Mouse (Mus musculus): ENCODE data around the gene Slpi. TPM values are rescaled to one million over a fixed set of nuclear protein-coding genes. Genes with fewer than 3 reads are reported as not detected.

Gene Slpi
- polyA plus RNA-seq, 1 experiment from 2014 or later, result not detected

DNA sequence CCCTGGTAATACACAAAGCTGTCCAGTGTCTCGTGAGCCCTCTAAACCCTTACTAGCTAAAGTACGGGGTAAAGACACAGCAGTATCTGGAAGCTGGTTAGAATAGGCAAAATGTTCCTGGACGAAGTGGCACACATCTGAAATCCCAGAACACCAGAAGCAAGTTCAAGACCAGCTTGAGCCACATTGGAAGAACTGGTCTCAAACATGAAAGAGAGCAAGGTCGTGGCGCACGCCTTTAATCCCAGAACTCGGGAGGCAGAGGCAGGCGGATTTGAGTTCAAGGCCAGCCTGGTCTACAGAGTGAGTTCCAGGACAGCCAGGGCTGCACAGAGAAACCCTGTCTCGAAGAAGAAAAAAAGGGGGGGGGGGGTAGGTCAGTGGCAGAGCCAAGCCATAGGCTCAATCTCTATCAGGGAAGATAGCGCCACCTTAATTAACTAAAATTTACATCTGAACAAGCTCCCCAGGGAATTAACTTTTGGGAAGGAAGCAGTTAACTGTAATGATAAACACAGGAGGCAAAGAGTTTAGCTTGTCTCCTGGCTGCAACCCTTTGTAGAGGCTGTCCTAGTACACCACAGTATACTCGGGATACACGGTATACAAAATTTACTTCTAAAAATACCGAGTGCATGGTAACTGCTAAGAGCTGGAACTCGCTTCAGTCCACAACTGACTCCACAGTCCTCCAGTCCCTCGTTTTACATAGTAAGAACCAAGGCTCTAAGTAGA lies 41.2 kb upstream of the Slpi start:
- Histone ChIP-seq H3K4me2 (no peak overlapping the region), H3K9ac (no peak overlapping the region), H3K4me1 (no peaks in the 10 kb centered on the region), H3K36me3 (replicated peaks) (no peaks in the 10 kb centered on the region), H3K9me3 (no peaks in the 10 kb centered on the region), H3K4me3 (no peak overlapping the region), H3K27ac (no peak overlapping the region), H3K27me3 (replicated peaks) (no peaks in the 10 kb centered on the region)
- WGBS, result 53% methylated on average over 15 of the region's 15 CpGs
- no peak for ATAC-seq (replicated peaks)

DNA sequence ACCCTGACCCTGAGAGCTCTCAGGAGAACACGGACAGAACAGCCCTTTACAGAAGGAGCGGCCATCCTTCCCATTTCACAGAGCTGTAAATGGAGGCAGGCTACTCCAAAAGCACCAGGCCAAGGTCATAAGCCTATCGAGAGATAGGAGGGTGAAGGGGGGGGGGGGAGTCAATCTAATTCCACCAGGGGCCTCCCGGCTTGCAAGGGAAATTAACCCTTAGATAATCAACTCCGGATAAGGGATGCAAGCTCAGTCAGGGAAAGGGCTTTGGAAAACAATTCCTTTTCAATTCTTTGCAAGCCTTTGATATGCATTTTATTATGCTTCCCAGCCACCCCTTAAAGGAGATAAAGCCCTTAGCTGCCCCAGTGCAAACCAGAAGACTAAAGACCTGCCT lies 39.6 kb upstream of the Slpi start:
- Histone ChIP-seq H3K4me2 (no peak overlapping the region), H3K27me3 (replicated peaks) (no peaks in the 10 kb centered on the region), H3K9me3 (no peaks in the 10 kb centered on the region), H3K36me3 (replicated peaks) (no peaks in the 10 kb centered on the region), H3K27ac (no peak overlapping the region), H3K9ac (no peak overlapping the region), H3K4me3 (no peak overlapping the region), H3K4me1 (no peaks in the 10 kb centered on the region)
- 44% methylated on average over 5 of the region's 5 CpGs for WGBS
- ATAC-seq (replicated peaks), result no peak

GRCm38 (mm10) chr2:164426952-164427351 lies 38.1 kb upstream of the Slpi start:
- H3K27me3 ChIP-seq (replicated peaks), result no peaks in the 10 kb centered on the region
- no peaks in the 10 kb centered on the region for H3K9me3 ChIP-seq
- H3K9ac ChIP-seq, result no peak overlapping the region
- H3K27ac ChIP-seq, result no peak overlapping the region
- WGBS, result 75% methylated on average over 5 of the region's 5 CpGs
- no peaks in the 10 kb centered on the region for H3K4me1 ChIP-seq
- ATAC-seq (replicated peaks), result no peak
- H3K4me2 ChIP-seq, result no peak overlapping the region
- no peak overlapping the region for H3K4me3 ChIP-seq
- H3K36me3 ChIP-seq (replicated peaks), result no peaks in the 10 kb centered on the region

DNA sequence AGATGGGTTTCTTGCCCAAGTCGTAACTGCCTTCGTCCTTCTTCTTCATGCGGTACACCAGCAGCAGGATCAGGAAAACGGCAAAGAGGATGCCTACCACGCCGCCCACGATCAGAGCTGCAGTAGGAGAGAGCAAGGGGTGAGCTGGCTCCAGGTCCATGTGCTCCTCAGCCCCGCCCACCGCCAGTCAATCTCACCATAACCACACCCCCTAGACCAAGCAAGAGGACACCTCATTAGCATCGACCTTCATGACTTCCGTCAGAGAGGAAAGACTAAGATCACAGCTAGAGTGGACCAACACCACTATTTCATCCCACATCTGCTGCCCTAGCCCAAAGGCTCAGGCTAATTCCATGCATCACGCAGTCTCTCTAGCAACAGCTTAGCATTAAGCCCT lies 37.2 kb upstream of the Slpi start:
- Histone ChIP-seq H3K4me1 (no peaks in the 10 kb centered on the region), H3K9me3 (no peaks in the 10 kb centered on the region), H3K9ac (no peak overlapping the region), H3K4me3 (no peak overlapping the region), H3K4me2 (no peak overlapping the region), H3K27me3 (replicated peaks) (no peaks in the 10 kb centered on the region), H3K36me3 (replicated peaks) (no peaks in the 10 kb centered on the region), H3K27ac (no peak overlapping the region)
- WGBS, result 30% methylated on average over 12 of the region's 12 CpGs
- no peak for ATAC-seq (replicated peaks)

GRCm38 (mm10) chr2:164425401-164425800 lies 36.5 kb upstream of the Slpi start:
- H3K4me2 ChIP-seq, result no peak overlapping the region
- no peak overlapping the region for H3K27ac ChIP-seq
- H3K9me3 ChIP-seq, result no peaks in the 10 kb centered on the region
- no peaks in the 10 kb centered on the region for H3K27me3 ChIP-seq (replicated peaks)
- no peaks in the 10 kb centered on the region for H3K4me1 ChIP-seq
- no peak overlapping the region for H3K9ac ChIP-seq
- no peak overlapping the region for H3K4me3 ChIP-seq
- no peak for ATAC-seq (replicated peaks)
- WGBS, result 90% methylated on average over 5 of the region's 5 CpGs
- no peaks in the 10 kb centered on the region for H3K36me3 ChIP-seq (replicated peaks)

GRCm38 (mm10) chr2:164424406-164424805 lies 35.5 kb upstream of the Slpi start:
- Histone ChIP-seq H3K9me3 (no peaks in the 10 kb centered on the region), H3K27ac (no peak overlapping the region), H3K4me3 (no peak overlapping the region), H3K9ac (no peak overlapping the region), H3K36me3 (replicated peaks) (no peaks in the 10 kb centered on the region), H3K27me3 (replicated peaks) (no peaks in the 10 kb centered on the region), H3K4me1 (no peaks in the 10 kb centered on the region), H3K4me2 (no peak overlapping the region)
- WGBS, result 86% methylated on average over 8 of the region's 8 CpGs
- ATAC-seq (replicated peaks), result no peak

DNA sequence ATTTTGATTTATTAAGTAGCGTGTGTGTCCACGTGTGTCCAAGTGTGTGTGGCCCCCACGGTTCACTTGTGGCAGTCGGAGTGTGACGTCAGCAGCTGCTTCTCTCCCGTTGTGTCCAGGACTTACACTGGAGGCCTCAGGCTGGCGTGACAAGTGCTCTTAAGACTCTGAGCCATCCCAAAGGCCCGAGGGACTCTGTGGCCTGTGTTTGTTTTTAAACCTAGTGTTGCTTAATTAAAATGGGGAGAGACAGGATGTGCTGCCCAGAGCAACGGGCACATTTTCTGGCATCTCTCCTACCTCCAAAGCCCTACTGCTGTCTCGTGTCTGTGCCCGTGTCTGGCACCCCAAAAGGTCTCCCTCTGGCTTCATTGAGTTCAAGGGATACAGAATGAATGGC lies 34.6 kb upstream of the Slpi start:
- no peak overlapping the region for H3K4me2 ChIP-seq
- no peak overlapping the region for H3K9ac ChIP-seq
- no peak overlapping the region for H3K27ac ChIP-seq
- no peaks in the 10 kb centered on the region for H3K36me3 ChIP-seq (replicated peaks)
- H3K4me1 ChIP-seq, result no peaks in the 10 kb centered on the region
- WGBS, result 89% methylated on average over 11 of the region's 11 CpGs
- no peaks in the 10 kb centered on the region for H3K27me3 ChIP-seq (replicated peaks)
- H3K4me3 ChIP-seq, result no peak overlapping the region
- H3K9me3 ChIP-seq, result no peaks in the 10 kb centered on the region
- ATAC-seq (replicated peaks), result no peak

GRCm38 (mm10) chr2:164422675-164423393 lies 33.9 kb upstream of the Slpi start:
- Histone ChIP-seq H3K27me3 (replicated peaks) (no peaks in the 10 kb centered on the region), H3K9ac (no peak overlapping the region), H3K4me3 (no peak overlapping the region), H3K4me2 (no peak overlapping the region), H3K9me3 (no peaks in the 10 kb centered on the region), H3K36me3 (replicated peaks) (no peaks in the 10 kb centered on the region), H3K4me1 (no peaks in the 10 kb centered on the region), H3K27ac (no peak overlapping the region)
- no peak for ATAC-seq (replicated peaks)
- WGBS, result 90% methylated on average over 15 of the region's 15 CpGs

GRCm38 (mm10) chr2:164421979-164422378 lies 33.1 kb upstream of the Slpi start:
- WGBS, result 89% methylated on average over 8 of the region's 8 CpGs
- H3K9me3 ChIP-seq, result no peaks in the 10 kb centered on the region
- H3K36me3 ChIP-seq (replicated peaks), result no peaks in the 10 kb centered on the region
- H3K4me2 ChIP-seq, result no peak overlapping the region
- H3K27me3 ChIP-seq (replicated peaks), result no peaks in the 10 kb centered on the region
- no peak overlapping the region for H3K27ac ChIP-seq
- no peak overlapping the region for H3K4me3 ChIP-seq
- H3K4me1 ChIP-seq, result no peaks in the 10 kb centered on the region
- no peak overlapping the region for H3K9ac ChIP-seq
- ATAC-seq (replicated peaks), result no peak

GRCm38 (mm10) chr2:164421306-164421705 lies 32.4 kb upstream of the Slpi start:
- WGBS, result 91% methylated on average over 7 of the region's 7 CpGs
- H3K27me3 ChIP-seq (replicated peaks), result no peaks in the 10 kb centered on the region

GRCm38 (mm10) chr2:164419489-164419888 lies 30.6 kb upstream of the Slpi start:
- H3K36me3 ChIP-seq (replicated peaks), result no peaks in the 10 kb centered on the region

More at GRCm38 (mm10) chr2:164421306-164421705, 32.4 kb upstream of the Slpi start:
- no peak for ATAC-seq (replicated peaks)
- H3K9me3 ChIP-seq, result no peaks in the 10 kb centered on the region
- H3K4me1 ChIP-seq, result no peaks in the 10 kb centered on the region
- no peak overlapping the region for H3K9ac ChIP-seq
- H3K27ac ChIP-seq, result no peak overlapping the region
- no peaks in the 10 kb centered on the region for H3K36me3 ChIP-seq (replicated peaks)
- H3K4me2 ChIP-seq, result no peak overlapping the region
- no peak overlapping the region for H3K4me3 ChIP-seq

GRCm38 (mm10) chr2:164418308-164418875 lies 29.5 kb upstream of the Slpi start:
- H3K4me3 ChIP-seq, result no peak overlapping the region
- H3K9me3 ChIP-seq, result no peaks in the 10 kb centered on the region
- H3K4me1 ChIP-seq, result no peaks in the 10 kb centered on the region
- H3K27me3 ChIP-seq (replicated peaks), result peaks cover 3% of the 10 kb centered on the region; the same call in 1 of the 2 replicates
- H3K27ac ChIP-seq, result no peak overlapping the region
- no peak overlapping the region for H3K9ac ChIP-seq
- no peak overlapping the region for H3K4me2 ChIP-seq
- no peaks in the 10 kb centered on the region for H3K36me3 ChIP-seq (replicated peaks)
- no peak for ATAC-seq (replicated peaks)
- 29% methylated on average over 3 of the region's 3 CpGs for WGBS

More at GRCm38 (mm10) chr2:164419489-164419888, 30.6 kb upstream of the Slpi start:
- H3K4me3 ChIP-seq, result no peak overlapping the region
- H3K9ac ChIP-seq, result no peak overlapping the region
- H3K27ac ChIP-seq, result no peak overlapping the region
- H3K9me3 ChIP-seq, result no peaks in the 10 kb centered on the region
- no peak for ATAC-seq (replicated peaks)
- H3K27me3 ChIP-seq (replicated peaks), result no peaks in the 10 kb centered on the region; the same call in 1 of the 2 replicates
- WGBS, result 6% methylated on average over 3 of the region's 3 CpGs
- no peak overlapping the region for H3K4me2 ChIP-seq
- H3K4me1 ChIP-seq, result no peaks in the 10 kb centered on the region
